Mouse (Mus musculus) layer of hippocampus, postnatal 36 days (tissue): ENCODE results near the gene Gm8068. TPM values are rescaled to one million over a fixed set of nuclear protein-coding genes. Genes with fewer than 3 reads are reported as not detected.
"Not testable (repeated sequence)": the region's sequence is repeated elsewhere in the genome, so short reads cannot be mapped to it uniquely, and the experiment has no call there.

Source experiments
- DNase-seq, 2 experiments: peaks; one replicate each; pipeline ENCODE4 v3.0.0; 2022
- total RNA-seq, 2 experiments: library from RNA; stranded (reverse); gene quantifications; 2 replicates each; pipeline ENCODE4 v1.2.3; 2021

The Gm8068 gene
- total RNA-seq = not detected

DNA sequence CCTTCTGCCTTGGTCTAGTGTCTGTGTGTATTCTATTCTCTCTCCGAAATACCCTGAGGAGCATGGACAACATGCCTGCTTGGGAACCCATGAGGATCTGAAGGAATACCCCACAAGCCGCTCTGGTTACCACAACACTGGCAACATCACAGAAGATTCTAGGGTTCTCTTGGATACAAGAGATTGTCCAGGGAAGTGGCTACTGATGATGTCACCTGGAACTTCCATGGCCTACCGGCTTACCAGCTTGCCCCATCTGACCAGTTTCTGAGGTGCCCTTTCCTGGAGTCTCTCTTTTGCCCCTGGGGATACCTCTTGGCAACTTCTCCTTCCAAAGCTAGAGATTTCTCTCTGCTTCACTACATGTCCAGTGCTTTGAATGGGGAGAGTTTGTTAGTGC lies at the start of gene Gm8068:
TSS of gene Gm8068 (minus strand) at position 101 of the 400 bp plus-strand sequence.
- DNase-seq = not testable (repeated sequence)

DNA sequence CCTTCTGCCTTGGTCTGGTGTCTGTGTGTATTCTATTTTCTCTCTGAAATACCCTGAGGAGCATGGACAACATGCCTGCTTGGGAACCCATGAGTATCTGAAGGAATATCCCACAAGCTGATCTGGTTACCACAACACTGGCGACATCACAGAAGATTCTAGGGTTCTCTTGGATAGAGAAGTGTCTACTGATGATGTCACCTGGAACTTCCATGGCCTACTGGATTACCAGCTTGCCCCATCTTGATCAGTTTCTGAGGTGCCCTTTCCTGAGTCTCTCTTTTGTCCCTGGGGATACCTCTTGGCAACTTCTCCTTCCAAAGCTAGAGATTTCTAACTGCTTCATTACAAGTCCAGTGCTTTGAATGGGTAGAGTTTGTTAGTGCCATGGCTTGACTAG lies 48.8 kb upstream of the Gm8068 start, which contains the start of gene Gm7929:
TSS of gene Gm7929 (minus strand) at position 101 of the 400 bp plus-strand sequence.
- DNase-seq = not testable (repeated sequence)

DNA sequence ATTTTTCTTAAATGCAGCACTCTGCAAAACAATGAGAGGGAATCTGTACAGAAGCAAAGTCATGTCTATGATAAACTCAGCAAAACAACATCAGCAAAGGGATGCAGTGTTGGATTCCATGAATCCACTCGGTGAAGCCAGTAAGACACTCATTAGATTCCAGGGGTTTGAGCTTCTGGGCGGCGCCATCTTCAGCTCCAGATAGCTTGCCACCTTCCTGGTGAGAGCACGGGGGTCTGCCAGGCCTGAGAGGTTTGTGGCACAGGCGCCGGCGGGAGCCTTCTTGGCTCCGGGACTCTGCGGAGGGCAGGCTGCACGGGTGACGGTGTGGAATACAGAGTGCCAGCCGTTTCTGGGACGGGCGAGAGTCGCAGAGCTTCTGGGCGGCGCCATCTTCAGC lies 21.8 kb upstream of the Gm8068 start:
- DNase-seq = not testable (repeated sequence)

DNA sequence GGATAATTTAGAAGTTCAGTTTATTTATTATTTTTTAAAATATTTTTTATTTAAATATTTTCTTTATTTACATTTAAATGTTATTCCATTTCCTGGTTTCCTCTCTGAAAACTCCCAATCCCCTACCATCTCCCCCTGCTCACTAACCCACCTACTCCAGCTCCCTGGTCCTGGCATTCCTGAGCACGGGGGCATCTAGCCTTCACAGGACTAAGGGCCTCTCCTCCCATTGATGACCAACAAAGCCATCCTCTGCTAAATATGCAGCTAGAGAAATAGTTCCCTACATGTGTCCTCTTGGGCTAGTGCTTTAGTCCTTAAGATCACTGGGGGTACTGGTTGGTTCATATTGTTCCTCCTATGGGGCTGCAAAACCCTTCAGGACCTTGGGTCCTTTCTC lies 15.5 kb upstream of the Gm8068 start:
- not testable (repeated sequence) for DNase-seq

DNA sequence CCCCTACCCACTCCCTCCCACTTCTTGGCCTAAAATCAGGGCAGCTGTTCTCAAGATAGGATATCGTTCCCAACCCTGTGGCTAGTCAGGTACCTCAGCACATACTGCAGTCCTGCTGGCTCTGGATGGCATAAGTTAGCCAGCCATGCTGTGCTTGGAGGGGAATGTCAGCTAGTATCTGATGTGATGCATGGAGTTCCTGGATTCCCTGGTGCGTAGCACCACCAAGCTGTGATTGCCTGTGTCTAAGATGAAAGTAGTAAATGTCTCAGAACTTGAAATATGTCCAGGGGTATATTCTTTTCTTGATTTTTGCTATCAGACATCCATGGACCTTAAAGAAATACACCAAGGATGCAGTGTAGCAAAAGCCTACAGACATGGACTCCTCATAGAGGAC lies 53.5 kb downstream of the Gm8068 start:
- DNase-seq = not testable (repeated sequence)

Other genes with a start within 250 kb of the Gm8068 start
- not detected for gene Gm7954, start 248.4 kb downstream of the Gm8068 start, total RNA-seq
- not detected for gene Gm3486, start 212.4 kb downstream of the Gm8068 start, total RNA-seq
- not detected for gene Gm7970, start 146.3 kb downstream of the Gm8068 start, total RNA-seq
- gene 1700049E17Rik2, start 128.7 kb downstream of the Gm8068 start, total RNA-seq = not detected
- gene Gm3072, start 77.3 kb downstream of the Gm8068 start, total RNA-seq = not detected
- gene Gm3676, start 55.4 kb downstream of the Gm8068 start, total RNA-seq = not detected
- not detected for gene Gm7929, start 48.7 kb upstream of the Gm8068 start, total RNA-seq
- gene Gm47189, start 70.6 kb upstream of the Gm8068 start, total RNA-seq = not detected
- gene Gm7980, start 205.4 kb upstream of the Gm8068 start, total RNA-seq = not detected
- not detected for gene 1700049E17Rik1, start 223.1 kb upstream of the Gm8068 start, total RNA-seq
- not detected for gene 1700024B05Rik, start 242.1 kb upstream of the Gm8068 start, total RNA-seq